Mouse (Mus musculus): ENCODE data around the gene Atp11b.

Atp11b gene

DNA sequence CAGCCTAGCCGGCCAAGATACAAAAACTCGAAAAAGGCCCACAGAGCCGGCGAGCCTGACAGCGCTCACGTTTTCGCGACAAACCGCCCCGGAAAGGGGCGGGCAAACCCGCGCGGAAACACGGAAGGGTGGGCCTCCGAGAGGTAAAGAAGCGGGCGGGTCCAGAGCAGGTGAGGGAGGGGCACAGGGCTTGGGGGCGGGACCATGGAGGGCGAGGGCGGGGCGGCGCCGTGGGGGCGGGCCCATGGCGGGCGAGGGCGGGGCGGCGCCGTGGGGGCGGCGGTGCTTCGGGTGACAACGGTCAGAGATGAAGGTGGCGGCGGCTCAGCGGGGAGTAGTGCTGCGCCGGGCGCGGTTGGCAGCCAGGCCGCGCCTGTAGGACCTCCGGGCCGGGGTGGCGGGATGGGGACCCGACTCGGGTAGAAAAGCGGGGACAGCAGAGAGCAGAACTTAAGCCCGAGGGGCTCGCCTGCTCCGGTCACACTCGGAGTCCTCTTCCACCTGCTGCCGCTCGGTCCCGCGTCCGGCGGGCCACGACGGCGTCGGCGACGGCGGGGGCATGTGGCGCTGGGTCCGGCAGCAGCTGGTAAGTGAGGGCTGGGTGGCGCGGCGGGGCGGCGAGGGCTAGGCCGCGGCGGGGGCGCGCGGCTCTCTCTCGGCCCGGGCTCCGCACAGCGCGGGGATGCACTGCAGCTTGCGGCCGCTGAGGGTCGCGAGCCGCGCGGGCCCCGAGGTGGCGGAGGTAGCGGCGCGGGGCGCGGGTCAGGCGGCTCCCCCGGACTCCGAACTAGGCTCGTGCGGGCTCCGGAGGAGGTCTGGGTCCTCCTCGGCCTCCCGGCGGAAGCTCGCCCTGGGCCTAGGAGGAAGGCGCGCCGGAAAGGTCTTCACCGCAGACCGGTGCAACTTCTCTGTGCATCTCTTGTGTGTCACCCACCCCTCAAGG, at the start of gene Atp11b:
TSS of gene Atp11b (plus strand) at position 282 of the 943 bp plus-strand sequence.
- peak; percentile 38 to 56 for DNase-seq (ENCODE audit: low spot score in 2 of 2)

DNA sequence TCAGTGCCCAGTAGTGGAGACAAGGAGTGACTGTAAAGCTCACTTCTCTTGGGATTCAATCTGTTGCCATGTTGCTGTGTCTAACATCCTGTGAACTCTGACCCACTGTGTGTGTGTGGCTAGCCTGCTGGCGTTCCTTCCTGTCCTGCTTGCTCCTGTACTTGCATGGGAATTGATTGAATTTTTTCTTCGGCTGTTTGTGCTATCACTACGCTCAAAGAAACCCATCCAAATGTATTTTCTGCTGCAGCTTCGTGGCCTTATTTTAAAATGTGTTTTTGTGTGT, 49.6 kb upstream of the Atp11b start:
- no peak for DNase-seq (ENCODE audit: low spot score in 2 of 2)

DNA sequence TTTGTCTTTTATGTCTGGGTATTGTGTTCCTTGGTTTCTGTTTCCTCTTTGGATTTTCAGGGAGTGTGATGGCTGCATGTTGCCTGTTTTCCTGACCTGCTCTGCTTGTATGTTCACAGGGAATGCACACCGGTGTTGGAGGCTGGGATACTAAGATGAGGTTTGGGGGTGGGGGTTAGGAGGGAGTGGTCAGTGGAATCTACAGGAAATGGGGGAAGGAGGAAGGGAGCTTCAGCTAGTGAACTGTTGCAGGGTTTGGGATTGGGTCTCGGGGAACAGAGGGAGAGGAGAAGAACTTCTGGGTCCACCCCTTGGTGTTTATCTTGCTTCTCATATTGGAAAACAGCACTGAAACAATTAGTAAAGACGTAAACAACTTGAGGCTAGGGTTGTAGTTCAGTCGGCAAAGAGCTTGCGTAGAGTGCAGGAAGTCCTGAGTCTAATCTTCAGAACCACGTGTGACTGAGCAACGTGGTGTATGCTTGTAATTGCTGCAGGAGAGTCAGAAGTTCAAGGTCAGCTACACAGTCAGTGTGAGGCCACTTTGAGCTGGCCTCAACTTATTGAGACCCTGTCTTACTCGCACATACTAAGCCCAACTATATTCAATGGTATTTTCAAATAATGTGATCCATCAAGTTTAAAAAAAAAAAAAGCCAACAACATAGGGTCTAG, 34.2 kb upstream of the Atp11b start:
- no peak for DNase-seq (ENCODE audit: low spot score in 2 of 2)

DNA sequence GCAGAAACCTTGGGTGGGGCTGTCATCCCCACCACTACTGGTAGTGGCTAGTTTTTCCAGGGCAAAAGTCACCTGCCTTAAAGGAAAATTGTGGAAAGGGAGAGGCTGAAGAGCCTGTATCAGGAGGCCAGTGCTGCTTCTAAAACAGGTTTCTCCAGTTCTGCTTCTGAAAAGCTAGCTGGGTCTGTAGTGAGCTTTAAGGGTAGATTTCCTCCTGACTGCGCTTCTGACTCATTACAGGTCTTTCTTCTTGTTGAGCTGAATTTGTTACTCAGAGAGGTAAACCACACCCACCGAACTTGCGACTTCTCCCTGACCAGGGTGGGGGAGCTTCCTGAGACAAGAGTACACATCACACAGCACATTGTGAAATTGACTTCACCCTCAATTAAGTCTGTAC, 33.1 kb upstream of the Atp11b start:
- no peak for DNase-seq (ENCODE audit: low spot score in 2 of 2)

DNA sequence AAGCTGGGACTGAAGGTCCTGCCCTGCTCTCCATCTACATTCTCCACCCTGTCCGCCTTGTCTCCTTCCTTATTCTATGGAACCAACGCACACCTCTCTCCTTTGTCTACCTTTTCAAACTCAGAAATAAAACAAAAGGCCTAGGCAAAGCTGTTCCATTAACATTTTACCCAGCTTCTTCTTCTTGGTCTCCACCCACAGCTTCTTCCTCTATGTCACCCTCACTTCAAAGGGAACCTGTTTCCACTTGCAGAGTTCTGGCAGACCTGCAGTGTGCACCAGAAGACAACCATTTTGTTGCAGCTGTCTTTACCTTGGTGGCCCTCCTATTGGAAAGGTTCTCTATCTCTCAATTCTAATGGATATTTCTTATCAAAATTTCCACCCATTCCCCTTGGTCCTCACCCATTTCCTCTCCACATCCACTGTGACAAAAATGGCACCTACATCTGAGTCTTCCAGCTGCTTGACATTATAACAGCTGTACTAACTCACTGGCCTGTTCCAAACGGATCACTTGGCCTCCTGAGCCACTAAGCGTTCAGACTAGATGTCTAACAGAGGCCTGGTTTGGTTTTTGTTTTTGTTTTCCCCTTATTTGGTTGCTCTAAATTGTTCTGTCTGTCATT, 32.0 kb upstream of the Atp11b start:
- no peak for DNase-seq (ENCODE audit: low spot score in 2 of 2)

DNA sequence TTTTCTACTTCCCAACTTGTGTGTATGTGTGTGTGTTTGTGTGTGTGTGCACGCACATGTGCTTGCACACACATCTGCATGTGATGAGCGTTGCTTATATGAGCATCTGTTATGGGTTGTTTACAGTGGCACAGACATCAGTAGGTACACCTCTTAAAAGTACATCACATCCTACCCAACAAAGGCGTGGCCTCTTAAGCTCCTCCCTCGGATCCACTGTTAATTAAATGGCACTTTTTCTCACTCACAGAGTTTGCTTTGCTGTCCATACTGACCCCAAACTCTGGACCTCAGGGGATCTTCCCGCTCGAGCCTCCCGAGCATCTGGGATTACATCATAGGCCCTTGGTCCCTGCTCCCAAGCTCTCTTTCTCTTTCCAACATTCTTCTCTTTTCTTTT, 31.1 kb upstream of the Atp11b start:
- no peak for DNase-seq (ENCODE audit: low spot score in 2 of 2)

DNA sequence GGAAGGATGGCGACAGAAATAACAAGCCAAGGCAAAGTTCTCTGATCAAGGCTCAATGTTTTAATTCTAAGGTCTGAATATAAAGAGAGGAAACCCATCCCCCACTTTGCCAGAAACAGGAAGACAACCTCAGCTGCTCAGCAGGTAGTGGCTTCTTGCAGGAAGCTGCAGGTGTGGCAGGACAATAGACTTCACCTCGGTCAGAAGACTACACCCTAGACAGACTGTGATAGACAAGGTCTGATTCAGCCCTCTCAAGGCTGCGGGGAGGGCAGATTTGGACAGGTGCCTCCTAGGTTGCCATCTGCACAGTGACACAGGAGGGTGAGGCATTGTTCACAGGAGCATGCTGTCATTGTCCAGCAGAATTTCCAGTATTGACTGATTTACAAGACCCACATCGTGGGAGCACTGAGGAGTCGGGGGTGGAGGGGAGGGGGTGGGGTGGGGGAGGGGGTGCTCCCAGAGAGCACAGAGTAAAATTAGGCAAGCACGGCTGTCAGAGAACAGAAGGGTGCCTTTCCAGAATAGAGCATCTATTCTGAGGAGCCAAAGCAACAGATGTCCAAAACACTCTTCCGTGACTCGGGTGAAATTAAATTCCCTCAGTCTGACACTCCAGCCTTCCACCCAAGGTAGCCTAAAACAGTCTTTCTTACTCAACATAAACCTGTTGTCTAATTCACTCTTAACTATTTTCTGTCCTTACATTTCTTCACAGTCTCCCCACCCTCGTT, 30.2 kb upstream of the Atp11b start:
- DNase-seq (ENCODE audit: low spot score in 2 of 2): peak in 1 of 2 experiments; percentile 13

DNA sequence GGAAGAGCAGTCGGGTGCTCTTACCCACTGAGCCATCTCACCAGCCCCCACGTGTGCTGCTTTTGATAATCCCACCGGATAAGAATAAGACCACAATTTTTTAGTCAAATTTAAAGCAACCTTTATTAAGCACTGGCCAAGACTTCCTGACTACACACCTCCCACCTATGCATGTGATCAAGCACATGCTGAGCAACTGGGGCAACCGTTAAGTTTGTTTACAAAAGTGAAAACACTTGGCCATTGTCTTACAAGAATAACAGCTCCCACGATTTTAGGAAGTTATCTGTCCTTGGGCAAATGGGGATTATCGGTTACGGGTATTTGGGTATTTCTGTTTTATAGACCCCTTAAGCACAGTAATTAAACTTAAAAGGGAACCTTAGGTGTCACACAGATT, 28.8 kb upstream of the Atp11b start:
- DNase-seq (ENCODE audit: low spot score in 2 of 2): no peak

DNA sequence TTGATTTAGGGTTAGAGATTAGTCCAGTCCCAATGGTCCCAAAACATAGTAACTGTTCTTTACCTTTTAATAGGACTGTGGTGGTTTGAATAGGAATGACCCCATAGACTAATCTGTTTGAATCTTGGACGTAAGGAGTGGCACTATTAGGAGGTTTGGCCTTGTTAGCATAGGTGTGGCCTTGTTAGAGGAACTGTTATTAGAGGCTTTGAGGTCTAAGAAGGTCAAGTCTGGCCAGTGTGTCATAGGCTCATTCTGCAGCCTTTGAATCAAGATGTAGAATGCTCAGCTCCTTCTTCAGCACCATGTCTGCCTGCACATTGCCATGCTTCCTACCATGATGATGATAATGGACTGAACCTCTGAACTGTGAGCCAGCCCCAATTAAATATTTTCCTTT, 27.0 kb upstream of the Atp11b start:
- DNase-seq (ENCODE audit: low spot score in 2 of 2): no peak

DNA sequence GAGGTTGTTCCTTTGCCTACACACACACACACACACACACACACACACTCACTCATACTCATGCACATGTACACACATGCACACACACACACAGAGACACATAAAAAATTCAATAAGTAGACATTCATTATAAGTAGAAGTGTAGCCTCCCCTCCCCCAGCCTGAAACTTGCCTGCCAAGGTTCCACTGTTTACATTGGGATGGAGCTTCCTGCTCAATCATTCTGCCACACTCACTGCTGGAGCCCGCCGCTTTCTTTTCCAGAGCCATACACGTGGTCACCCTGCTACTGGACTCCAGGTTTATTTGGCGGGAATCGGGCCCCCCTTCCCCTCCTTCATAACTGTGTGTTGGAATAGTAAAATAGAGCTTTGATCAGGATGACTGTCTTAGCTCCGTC, 24.4 kb upstream of the Atp11b start:
- DNase-seq (ENCODE audit: low spot score in 2 of 2): no peak

DNA sequence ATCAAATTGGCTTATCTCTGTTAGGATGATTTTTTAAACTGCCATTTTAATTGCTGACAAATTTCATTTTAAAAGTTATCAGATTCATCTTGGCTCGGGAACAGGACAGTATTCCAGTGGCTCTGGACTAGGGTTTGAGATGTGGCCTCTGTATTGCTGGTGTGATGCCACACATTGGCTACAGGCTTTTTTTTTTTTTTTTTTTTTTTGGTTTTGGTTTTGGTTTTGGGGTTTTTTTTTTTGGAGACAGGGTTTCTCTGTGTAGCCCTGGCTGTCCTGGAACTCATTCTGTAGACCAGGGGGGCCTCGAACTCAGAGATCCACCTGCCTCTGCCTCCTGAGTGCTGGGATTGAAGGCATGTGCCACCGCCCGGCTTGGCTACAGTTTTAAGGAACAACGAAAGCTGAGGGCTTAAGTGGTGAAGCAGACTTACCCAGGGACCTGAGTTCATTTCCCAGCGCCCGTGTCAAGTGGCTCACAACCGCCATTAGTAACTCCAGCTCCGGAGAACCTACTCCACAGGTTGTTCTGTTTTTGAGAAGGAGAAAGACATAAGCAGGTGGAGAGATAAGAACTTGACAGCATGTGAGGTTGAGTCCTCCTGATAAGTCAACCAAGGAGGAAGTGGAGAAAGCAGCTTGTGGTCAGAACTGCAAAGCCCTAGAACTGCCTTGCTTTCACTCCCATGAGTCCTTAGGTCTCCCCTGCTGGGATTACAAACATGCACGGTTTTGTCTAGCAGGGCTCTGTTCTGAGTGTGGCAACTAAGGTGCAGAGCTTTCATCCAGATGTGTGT, 21.7 kb upstream of the Atp11b start:
- DNase-seq (ENCODE audit: low spot score in 2 of 2): no peak

DNA sequence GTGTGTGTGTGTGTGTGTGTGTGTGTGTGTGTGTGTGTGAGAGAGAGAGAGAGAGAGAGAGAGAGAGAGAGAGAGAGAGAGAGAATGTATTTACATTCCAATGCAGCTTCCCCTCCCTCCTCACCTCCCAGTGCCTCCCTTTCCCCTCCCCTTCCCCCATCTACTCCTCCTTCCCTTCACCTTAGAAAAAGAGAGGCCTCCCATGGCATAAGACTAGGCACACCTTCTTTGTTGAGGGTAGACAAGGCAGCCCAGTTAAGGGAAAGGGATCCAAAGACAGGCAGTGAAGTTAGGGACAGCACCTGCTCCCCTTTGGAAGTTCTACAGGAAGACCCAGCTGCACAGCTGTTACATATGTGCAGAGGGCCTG, 21.1 kb upstream of the Atp11b start:
- DNase-seq (ENCODE audit: low spot score in 2 of 2): no peak

DNA sequence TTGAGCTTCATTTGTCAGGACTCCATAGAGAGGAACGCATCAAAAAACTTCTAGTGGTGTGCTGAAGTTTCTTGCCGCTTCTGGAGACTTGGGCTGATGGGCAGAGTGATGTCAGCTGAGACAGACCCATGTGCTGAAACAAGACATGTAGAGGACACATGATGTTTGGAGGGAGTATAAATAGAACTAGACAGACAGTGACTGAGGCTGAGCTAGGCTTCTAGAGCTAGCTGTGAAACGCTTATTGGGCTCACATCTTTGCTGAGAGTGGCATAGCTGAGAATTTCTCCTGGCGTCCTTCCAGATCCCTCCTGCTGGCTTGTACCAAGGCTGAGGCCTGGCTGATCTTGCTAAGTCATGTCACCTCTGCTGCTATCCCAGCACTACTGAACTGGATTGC, 19.4 kb upstream of the Atp11b start:
- DNase-seq (ENCODE audit: low spot score in 2 of 2): no peak

DNA sequence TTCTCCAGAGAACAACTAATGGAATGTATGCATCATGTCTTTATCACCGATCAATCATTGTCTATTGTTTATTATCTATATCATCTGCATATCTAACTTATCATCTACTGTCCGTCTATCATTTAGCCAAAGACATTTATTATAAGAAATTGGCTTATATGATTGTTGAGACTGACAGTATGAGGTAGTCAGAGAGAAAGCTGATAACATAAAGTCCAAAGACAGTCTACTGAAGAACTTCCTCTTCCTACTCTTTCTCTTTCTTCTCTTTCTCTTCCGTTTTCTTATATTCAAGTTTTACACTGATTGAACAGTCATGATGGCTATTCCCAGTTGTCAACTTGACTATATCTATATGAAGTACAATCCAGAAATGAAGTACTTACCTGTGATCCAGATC, 15.8 kb upstream of the Atp11b start:
- DNase-seq (ENCODE audit: low spot score in 2 of 2): no peak

DNA sequence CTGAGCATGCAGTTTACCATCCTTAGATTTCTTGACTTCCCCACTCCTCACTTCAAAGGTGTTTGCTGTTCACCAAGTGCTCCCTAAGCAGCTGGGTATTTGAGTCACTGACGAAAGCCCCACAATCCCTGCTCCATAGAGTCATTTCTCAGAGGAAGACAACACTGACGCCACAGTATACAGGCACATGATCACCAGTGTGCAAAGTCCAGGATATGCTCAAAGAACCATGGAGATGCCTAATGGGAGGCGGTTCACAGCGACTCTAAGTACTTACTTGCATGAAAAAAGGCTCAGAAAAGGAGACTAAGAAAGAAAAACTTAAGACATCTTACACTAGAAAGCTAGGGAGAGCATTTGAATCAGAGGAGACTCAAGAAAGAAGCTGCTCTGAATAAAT, 8.9 kb upstream of the Atp11b start:
- DNase-seq (ENCODE audit: low spot score in 2 of 2): no peak

DNA sequence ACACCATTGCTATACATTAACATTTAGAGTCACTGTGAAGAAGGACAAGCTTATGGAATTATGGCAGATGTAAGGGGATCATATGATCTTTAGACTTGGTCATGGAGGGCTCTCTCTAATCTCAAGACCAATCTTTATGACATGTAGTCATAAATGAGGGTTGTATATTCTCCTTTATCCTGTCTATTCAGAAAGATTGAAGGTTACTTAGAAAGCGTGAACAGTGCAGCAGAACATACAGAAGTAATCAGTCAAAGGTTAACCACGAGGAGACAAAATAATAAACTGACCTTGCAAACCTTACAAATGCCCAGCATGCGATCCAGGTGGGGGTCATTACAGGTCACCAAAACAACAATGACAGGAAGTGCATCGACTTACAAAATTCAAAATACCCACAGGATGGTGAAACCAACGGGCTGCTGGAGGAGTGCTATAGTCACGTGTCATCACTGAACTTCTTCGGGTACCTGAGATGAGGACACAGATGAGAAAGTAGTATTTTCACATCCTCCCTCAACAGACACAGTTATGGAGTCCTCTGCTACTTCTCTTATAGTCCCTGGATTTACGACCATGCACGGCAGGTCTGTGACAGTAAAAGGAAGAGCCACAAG, 7.0 kb upstream of the Atp11b start:
- DNase-seq (ENCODE audit: low spot score in 2 of 2): no peak

DNA sequence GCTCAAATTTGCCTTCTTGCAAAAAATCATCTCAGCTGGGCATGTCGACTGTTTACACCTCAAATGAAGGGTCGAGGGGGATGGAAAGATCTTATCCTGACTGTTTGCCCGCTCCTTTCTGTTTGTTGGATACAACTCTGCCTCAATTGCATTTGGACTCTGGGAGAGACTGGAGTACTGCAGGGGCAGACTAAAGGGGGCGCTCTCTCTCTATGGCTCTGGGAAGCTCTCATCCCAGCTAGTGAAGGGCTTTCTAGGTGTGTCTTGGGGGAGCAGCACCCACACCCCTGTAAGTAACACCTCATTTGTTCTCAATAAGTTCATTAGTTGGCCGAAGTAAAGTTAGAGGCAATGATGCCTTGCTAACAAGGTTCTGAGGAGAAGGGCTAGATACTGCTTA, 3.6 kb upstream of the Atp11b start:
- DNase-seq (ENCODE audit: low spot score in 2 of 2): no peak

DNA sequence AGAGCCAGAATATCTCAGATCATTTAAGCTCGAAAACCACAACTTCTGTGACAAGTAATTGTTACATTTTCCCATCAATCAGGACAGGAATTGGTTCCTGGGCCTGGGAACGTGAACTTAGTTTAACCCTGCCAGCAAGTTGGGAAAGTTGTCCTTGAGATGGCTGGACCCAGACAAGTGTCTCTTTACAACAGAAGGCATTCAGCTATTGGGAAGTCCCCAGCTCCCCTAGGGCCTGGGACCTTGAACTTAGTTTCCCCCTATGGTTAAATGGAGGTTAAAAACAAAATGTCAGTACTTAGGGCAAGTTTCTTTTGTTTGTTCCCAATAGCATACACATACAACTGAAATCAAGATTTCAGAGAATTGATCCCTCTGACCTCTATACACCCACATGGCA, 2.2 kb upstream of the Atp11b start:
- DNase-seq (ENCODE audit: low spot score in 2 of 2): no peak

DNA sequence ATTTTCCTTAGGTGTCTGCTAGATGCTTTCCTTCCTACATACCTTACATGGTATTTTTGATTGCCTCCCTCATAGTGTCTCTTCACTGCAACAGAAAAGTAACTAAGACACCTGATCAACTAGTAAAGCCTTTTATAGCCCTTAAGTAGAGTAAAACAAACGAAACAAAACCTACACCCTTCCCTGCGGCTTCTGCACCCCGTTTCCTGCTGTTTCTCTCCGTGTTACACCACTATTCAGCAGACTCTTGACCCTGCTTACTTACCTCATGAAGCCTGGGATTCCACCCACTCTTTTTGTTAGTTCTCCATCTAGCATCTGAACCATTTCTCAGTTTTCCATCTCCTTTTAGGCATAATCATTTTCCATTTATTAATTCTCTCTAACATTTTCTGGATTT, 8.8 kb downstream of the Atp11b start:
- DNase-seq (ENCODE audit: low spot score in 2 of 2): no peak

DNA sequence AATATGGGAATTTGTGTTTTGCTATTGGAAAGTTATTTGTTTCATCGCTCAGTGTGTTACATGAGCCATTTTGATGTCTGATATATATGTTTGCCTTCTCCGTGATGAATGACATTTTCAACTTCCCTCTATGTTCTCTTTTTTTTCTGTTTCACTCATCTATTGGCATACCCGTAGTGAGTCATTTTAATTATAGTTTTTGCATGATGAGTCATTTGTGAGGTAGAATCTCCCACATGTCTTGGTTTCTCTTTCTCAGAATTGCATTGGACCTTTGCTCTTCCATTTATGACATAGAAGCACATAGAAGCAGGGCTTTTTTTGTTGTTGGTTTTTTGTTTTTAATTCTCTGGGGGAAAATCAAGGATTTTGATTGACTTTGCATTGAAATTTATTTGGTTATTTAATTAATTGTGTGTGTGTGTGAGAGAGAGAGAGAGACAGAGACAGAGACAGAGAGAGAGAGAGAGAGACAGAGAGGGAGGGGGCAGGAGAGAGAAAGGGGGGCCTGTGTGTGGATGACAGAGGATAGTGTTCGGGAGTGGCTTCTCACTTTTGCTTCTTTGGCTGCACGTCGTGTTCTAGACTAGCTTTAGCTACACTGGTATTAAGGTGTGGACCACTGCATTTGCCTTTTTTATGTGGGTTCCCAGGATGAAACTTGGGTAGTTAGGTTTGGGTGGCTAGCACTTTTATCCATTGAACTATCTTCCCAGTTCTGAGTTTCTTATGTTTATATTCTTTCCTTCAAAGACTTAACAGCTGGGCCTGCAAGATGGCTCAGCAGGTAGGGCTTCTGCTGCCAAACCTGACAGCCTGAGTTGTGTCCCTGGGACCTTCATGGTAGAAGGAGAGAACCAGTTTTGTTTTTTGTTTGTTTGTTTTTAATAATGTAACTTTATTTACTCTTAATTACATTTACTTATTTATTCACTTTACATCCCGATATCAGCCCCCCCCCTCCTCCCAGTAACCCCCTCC, 11.0 kb downstream of the Atp11b start:
- DNase-seq (ENCODE audit: low spot score in 2 of 2): no peak
